Mouse (Mus musculus) spleen, embryonic (tissue): Measurements from ENCODE around the gene Nxf2.
"Not testable (repeated sequence)": the region's sequence is repeated elsewhere in the genome, so short reads cannot be mapped to it uniquely, and the experiment has no call there.

Experiments
- CTCF ChIA-PET: fragments of 350-600 bp; sonication (Branson Sonifier 250); formaldehyde crosslinking; loops from one replicate; lab custom pipeline; 2022; lab: Charles Lee

The Nxf2 gene

DNA sequence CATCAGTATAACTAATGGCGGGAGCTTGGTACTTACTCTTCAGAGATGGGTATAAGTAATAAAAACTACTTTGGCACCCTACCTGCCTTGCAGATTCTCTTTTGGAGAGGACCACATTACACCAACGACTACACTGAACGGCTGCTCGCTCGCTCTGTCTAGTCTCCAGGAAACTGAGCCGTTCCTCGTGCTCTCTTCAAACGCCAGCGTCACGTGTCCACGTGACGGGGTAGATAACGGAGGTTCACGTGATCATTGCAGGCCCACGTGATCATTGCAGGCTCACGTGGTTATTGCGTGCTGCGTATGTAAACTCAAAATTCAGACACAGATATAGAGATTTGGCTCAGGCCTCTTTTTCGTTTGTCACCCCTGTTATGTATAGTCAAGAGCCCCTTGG is at the start of gene Nxf2:
TSS of gene Nxf2 (minus strand) at position 209 of the 400 bp plus-strand sequence.
- CTCF ChIA-PET = no interaction called here

DNA sequence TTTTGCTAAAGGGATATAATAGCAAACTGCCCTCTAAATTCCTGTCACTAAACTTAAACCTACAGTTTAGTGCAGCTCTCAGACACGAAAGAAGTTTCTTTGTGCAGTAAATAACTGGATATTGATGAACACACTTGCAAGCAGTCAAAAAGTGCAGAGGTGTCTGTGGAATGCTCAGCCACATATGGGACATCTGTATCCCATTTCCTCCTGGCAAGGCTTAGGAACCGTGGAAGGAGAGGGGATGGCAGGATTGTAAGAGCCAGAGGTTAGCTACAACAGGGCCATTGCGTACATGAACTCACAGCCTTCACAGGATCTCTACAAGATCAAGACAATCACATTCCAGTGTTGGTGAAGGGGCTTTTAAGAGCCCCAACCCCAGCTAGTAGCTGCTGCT is 46.8 kb upstream of the Nxf2 start:
- CTCF ChIA-PET = no interaction called here

DNA sequence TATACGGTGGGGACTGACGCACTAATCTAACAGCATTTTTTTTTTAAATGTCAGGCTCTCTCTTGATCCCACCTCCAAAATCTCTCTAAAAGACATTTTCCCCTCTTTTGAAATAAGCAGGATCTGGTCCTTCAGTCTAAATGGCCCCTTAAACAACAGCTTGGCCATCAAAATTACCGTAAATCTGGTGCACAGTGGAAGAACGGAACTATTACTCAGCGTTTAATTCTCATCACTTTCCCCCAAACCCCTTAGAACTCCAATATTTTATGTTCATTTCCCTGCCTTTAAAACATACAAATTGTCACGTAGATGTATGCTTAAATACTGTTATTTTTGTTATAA is 44.9 kb upstream of the Nxf2 start:
- CTCF ChIA-PET = no interaction called here

DNA sequence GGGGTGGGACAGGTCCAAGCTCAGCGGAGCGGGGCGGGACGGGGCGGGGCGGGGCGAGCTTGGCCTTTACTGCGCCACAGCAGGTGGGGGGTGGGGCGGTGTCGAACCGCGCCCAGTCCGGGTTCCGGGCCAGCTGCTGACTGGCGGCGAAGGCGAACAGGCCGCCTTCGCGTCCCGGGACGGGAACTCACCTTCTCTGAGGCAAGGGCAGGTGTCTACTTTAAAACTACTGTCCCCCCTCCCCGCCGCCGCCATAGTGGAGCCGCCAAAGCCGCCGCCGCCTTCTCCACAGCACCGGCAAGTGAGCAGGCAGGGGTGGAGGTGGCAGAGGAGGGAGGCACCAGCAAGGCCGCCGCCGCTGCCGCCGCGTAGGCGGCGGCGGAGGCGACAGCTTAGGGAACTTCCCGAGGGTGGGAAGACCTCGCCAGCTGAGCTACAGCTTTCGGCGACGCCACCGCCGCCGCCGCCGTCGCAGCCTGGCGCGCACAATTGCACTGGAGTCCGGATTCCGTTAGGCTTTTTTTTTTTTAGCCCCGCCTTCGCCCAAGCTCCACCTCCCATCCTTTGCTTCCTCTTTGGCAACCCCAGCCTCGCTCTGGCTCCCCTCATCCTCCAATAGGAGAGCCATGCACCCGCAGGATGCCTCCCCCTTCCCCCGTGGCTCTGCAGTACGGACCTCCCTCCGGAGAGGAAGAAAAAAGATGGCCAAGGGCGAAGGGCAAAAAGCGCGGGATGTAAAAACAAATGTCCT is 44.3 kb upstream of the Nxf2 start, which contains the start of gene Zmat1:
TSS of gene Zmat1 (minus strand) at position 490 of the 751 bp plus-strand sequence.
- CTCF ChIA-PET = no interaction called here

- CTCF ChIA-PET = no interaction called here
Measured at GRCm38 (mm10) chrX:135008021-135008420, 43.5 kb upstream of the Nxf2 start.

DNA sequence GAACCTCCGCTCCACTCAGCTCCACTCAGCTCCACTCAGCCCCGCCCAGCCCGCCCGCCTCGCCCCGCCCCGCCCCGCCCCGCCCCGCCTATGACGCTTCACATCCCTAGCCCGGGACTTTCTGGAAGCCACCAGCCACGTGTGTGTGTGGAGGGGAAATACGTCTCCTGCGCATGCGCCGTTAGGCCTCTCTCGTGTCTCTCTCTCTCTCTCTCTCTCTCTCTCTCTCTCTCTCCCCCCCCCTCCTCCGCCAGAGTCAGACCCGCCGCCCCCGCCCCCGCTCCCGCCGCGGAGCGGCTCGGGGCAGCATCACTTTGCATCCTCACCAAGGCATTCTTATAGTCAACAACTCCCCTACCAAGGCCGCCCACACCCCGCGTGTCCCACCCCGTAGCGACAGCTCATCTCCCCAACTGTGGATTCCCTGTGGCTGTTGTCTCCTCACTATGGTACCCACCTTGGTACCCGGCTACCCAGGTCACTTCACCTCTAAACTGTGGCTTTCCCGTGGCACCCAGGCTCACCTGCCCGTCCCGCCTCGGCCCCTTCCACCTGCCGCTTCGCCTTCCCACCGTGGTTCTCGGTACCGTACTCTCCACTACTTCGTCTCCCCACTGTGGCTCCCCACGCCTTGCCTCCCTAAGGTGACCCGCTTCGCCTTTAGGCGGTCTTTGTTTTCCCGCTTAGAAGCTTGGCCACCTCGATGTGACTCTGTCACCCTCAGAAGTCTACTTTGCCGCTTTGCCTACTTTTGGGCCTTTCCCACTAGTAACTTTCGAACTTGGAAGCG is 1.1 kb downstream of the Nxf2 start:
- CTCF ChIA-PET = no interaction called here

GRCm38 (mm10) chrX:134930361-134930760 is 34.2 kb downstream of the Nxf2 start:
- CTCF ChIA-PET = no interaction called here

DNA sequence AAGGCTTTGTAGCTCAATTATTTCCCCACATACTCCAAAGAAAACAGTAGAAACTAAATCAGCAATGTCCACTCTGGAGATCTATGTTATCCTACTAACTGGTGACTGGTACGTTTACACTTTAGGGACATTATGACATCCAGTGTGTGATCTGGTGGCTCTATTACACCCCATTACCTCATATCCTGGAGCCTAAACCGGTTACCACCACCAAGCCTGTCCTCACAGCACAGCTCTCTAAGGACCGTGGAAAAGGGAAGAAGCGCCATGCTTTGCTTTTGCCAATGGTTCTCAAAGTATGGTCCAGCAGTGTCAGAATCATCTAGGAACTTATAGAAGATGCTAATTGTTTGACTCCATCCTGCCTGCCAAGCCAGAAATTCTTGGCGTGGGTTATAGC is 34.6 kb downstream of the Nxf2 start:
- CTCF ChIA-PET = no interaction called here

- CTCF ChIA-PET = interaction anchor here (0.7 kb wide), 1 partner anchor 228 kb away, joined by 5 read pairs; no protein-coding TSS in a partner anchor
Measured at GRCm38 (mm10) chrX:134925058-134925457, 39.5 kb downstream of the Nxf2 start.

GRCm38 (mm10) chrX:134923675-134924424 is 40.7 kb downstream of the Nxf2 start:
- CTCF ChIA-PET = interaction anchor here (0.7 kb wide), 1 partner anchor 241 kb away, joined by 24 read pairs; no protein-coding TSS in a partner anchor

DNA sequence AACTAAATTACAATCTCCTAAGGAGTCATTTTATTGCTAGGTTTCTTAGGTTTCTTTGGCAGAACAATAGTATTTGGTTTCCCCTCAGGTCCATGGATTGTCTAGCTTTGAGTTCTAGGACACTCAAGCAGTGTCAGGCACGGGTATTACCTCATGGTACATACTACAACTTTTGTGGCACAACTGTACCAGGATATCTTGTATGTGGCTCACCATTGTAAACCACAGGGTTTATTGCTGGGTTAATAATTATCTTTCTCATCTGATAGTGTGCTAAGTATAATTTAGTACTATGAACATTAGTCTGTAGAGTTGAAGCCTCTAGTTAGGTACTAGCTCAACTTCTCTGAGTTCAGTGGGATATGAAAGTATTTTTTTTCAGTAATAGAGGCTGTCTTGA is 45.3 kb downstream of the Nxf2 start:
- CTCF ChIA-PET = no interaction called here

GRCm38 (mm10) chrX:134915745-134916144 is 48.8 kb downstream of the Nxf2 start:
- CTCF ChIA-PET = no interaction called here

DNA sequence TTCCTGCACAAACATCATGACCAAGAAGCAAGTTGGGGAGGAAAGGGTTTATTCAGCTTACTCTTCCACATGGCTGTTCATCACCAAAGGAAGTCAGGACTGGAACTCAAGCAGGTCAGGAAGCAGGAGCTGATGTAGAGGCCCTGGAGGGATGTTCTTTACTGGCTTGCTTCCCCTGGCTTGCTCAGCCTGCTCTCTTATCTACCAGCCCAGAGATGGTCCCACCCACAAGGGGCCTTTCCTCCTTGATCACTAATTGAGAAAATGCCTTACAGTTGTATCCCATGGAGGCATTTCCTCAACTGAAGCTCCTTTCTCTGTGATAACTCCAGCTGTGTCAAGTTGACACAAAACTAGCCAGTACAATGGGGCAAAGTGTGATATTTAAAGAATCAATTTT is 49.2 kb downstream of the Nxf2 start:
- CTCF ChIA-PET = not testable (repeated sequence)

GRCm38 (mm10) chrX:134914851-134915250 is 49.7 kb downstream of the Nxf2 start:
- CTCF ChIA-PET = no interaction called here

DNA sequence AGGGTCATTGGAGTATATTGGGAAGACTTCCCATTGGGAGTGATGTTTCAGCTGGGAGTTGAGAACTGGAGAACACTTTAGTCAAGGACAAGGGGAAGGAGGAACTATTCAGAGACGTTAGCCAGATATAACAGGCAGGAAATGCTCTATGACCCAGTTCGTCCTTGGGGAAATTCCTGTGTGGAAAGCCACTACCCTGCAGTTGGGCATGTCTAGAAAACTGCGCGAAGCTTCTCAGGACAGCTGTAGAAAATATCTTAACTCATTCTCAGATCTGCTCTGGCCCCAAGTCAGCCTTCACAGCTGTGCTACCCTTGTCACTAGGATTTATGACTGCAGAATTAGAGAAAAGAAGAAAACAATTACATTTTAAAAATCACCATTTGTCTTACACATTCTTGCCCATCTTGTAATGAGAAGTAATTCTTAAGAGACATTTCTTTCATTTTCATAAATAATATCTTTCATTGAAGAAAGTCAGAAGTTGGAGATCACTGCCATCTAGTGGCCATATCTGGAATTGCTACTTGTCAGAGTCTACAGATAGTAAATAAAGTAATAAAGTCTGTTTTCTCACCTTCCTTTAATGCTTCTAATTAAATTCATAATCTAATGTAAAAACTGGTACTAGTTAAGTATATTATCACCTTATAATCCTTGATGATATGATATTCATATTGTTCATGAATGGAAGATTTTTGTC is 51.2 kb downstream of the Nxf2 start:
- CTCF ChIA-PET = no interaction called here

DNA sequence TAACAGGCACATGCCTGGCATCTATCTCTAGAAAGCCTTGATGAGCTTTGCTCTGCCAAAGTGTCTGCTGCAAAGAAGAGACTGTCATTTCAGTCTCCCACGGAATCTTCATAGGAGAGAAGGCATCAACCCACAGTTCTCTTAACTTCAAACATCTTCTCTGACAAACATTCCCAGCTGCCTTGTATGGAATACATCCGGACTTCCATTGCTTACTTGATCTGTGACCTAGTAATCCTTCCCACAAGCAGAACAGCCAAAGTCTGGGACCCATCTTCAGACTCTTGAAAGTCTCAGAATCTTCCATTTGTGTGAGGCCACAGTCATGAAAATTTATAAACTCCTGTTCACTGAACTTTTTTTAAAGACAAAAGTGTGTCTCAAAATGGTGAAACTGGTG is 51.7 kb downstream of the Nxf2 start:
- CTCF ChIA-PET = no interaction called here

GRCm38 (mm10) chrX:134910345-134910744 is 54.2 kb downstream of the Nxf2 start:
- CTCF ChIA-PET = no interaction called here
